Mouse (Mus musculus): ENCODE data around the gene Adap1. TPM values are rescaled to one million over a fixed set of nuclear protein-coding genes. Genes with fewer than 3 reads are reported as not detected.
A peak's percentile ranks its signal among the peaks of the same experiment; 100 is the strongest.

Gene Adap1
- polyA plus RNA-seq, 1 experiment from 2014 or later = 13.8 TPM

GRCm38 (mm10) chr5:139371118-139371517 lies 45.7 kb upstream of the Adap1 start:
- Histone ChIP-seq H3K9me3 (ENCODE audit: control insufficient read depth, low read length) (no peaks in the 10 kb centered on the region), H3K4me2 (replicated peaks; ENCODE audit: low read depth) (peak overlapping the region; percentile 80), H3K9ac (ENCODE audit: low read length) (peak overlapping the region; percentile 87), H3K36me3 (ENCODE audit: control insufficient read depth, insufficient read depth, low read length) (no peaks in the 10 kb centered on the region), H3K27ac (replicated peaks) (peak overlapping the region; percentile 84; the same call in 1 of the 2 replicates), H3K4me1 (replicated peaks; ENCODE audit: control insufficient read depth, insufficient read depth) (peaks cover 3% of the 10 kb centered on the region), H3K4me3 (ENCODE audit: low read depth, low read length) (peak overlapping the region; percentile 57), H3K27me3 (ENCODE audit: control insufficient read depth, insufficient read depth, low read length) (no peaks in the 10 kb centered on the region)
- DNase-seq (ENCODE audit: low spot score) = no peak
- 67% methylated on average over 5 of the region's 5 CpGs for WGBS
- TF ChIP-seq EP300 (optimal IDR thresholded peaks at IDR 0.05) (no peak), CTCF (IDR thresholded peaks at IDR 0.05; ENCODE audit: low read depth) (no peak)
- no peak for ATAC-seq (ENCODE audit: low FRiP score, low TSS enrichment)

- Histone ChIP-seq H3K27ac (replicated peaks) (no peak overlapping the region), H3K4me1 (replicated peaks; ENCODE audit: control insufficient read depth, insufficient read depth) (peaks cover 3% of the 10 kb centered on the region), H3K27me3 (ENCODE audit: control insufficient read depth, insufficient read depth, low read length) (no peaks in the 10 kb centered on the region), H3K9me3 (ENCODE audit: control insufficient read depth, low read length) (no peaks in the 10 kb centered on the region), H3K36me3 (ENCODE audit: control insufficient read depth, insufficient read depth, low read length) (no peaks in the 10 kb centered on the region), H3K4me2 (replicated peaks; ENCODE audit: low read depth) (no peak overlapping the region), H3K9ac (ENCODE audit: low read length) (no peak overlapping the region), H3K4me3 (ENCODE audit: low read depth, low read length) (no peak overlapping the region)
- TF ChIP-seq EP300 (optimal IDR thresholded peaks at IDR 0.05) (no peak), CTCF (IDR thresholded peaks at IDR 0.05; ENCODE audit: low read depth) (no peak)
- WGBS = 91% methylated on average over 6 of the region's 6 CpGs
- DNase-seq (ENCODE audit: low spot score) = no peak
- ATAC-seq (ENCODE audit: low FRiP score, low TSS enrichment) = no peak
Measured at GRCm38 (mm10) chr5:139370336-139370735, 44.9 kb upstream of the Adap1 start.

- Histone ChIP-seq H3K9ac (ENCODE audit: low read length) (no peak overlapping the region), H3K27me3 (ENCODE audit: control insufficient read depth, insufficient read depth, low read length) (no peaks in the 10 kb centered on the region), H3K4me1 (replicated peaks; ENCODE audit: control insufficient read depth, insufficient read depth) (peaks cover 3% of the 10 kb centered on the region), H3K27ac (replicated peaks) (no peak overlapping the region), H3K4me3 (ENCODE audit: low read depth, low read length) (no peak overlapping the region), H3K9me3 (ENCODE audit: control insufficient read depth, low read length) (no peaks in the 10 kb centered on the region), H3K4me2 (replicated peaks; ENCODE audit: low read depth) (no peak overlapping the region), H3K36me3 (ENCODE audit: control insufficient read depth, insufficient read depth, low read length) (no peaks in the 10 kb centered on the region)
- TF ChIP-seq EP300 (optimal IDR thresholded peaks at IDR 0.05) = no peak
- TF ChIP-seq CTCF (IDR thresholded peaks at IDR 0.05; ENCODE audit: low read depth) = no peak
- WGBS = 82% methylated on average over 11 of the region's 11 CpGs
- no peak for ATAC-seq (ENCODE audit: low FRiP score, low TSS enrichment)
- no peak for DNase-seq (ENCODE audit: low spot score)
Measured at GRCm38 (mm10) chr5:139368638-139369320, 43.4 kb upstream of the Adap1 start.

GRCm38 (mm10) chr5:139367884-139368458 lies 42.5 kb upstream of the Adap1 start:
- TF ChIP-seq EP300 (optimal IDR thresholded peaks at IDR 0.05) (no peak), CTCF (IDR thresholded peaks at IDR 0.05; ENCODE audit: low read depth) (no peak)
- Histone ChIP-seq H3K9ac (ENCODE audit: low read length) (no peak overlapping the region), H3K27ac (replicated peaks) (no peak overlapping the region), H3K4me3 (ENCODE audit: low read depth, low read length) (no peak overlapping the region), H3K27me3 (ENCODE audit: control insufficient read depth, insufficient read depth, low read length) (no peaks in the 10 kb centered on the region), H3K9me3 (ENCODE audit: control insufficient read depth, low read length) (no peaks in the 10 kb centered on the region), H3K36me3 (ENCODE audit: control insufficient read depth, insufficient read depth, low read length) (no peaks in the 10 kb centered on the region), H3K4me1 (replicated peaks; ENCODE audit: control insufficient read depth, insufficient read depth) (peaks cover 3% of the 10 kb centered on the region), H3K4me2 (replicated peaks; ENCODE audit: low read depth) (no peak overlapping the region)
- no peak for DNase-seq (ENCODE audit: low spot score)
- WGBS = 72% methylated on average over 4 of the region's 4 CpGs
- ATAC-seq (ENCODE audit: low FRiP score, low TSS enrichment) = no peak

GRCm38 (mm10) chr5:139366484-139366883 lies 41.1 kb upstream of the Adap1 start:
- H3K4me2 ChIP-seq (replicated peaks; ENCODE audit: low read depth) = no peak overlapping the region
- ATAC-seq (ENCODE audit: low FRiP score, low TSS enrichment) (no peak), DNase-seq (ENCODE audit: low spot score) (no peak)
- 77% methylated on average over 11 of the region's 11 CpGs for WGBS
- H3K27me3 ChIP-seq (ENCODE audit: control insufficient read depth, insufficient read depth, low read length) = no peaks in the 10 kb centered on the region
- H3K27ac ChIP-seq (replicated peaks) = no peak overlapping the region
- H3K9me3 ChIP-seq (ENCODE audit: control insufficient read depth, low read length) = no peaks in the 10 kb centered on the region
- H3K9ac ChIP-seq (ENCODE audit: low read length) = no peak overlapping the region
- no peaks in the 10 kb centered on the region for H3K36me3 ChIP-seq (ENCODE audit: control insufficient read depth, insufficient read depth, low read length)
- TF ChIP-seq CTCF (IDR thresholded peaks at IDR 0.05; ENCODE audit: low read depth) (no peak), EP300 (optimal IDR thresholded peaks at IDR 0.05) (no peak)
- peaks cover 2% of the 10 kb centered on the region for H3K4me1 ChIP-seq (replicated peaks; ENCODE audit: control insufficient read depth, insufficient read depth)
- H3K4me3 ChIP-seq (ENCODE audit: low read depth, low read length) = no peak overlapping the region

GRCm38 (mm10) chr5:139365827-139366226 lies 40.4 kb upstream of the Adap1 start:
- Histone ChIP-seq H3K9me3 (ENCODE audit: control insufficient read depth, low read length) (no peaks in the 10 kb centered on the region), H3K4me3 (ENCODE audit: low read depth, low read length) (no peak overlapping the region), H3K27me3 (ENCODE audit: control insufficient read depth, insufficient read depth, low read length) (no peaks in the 10 kb centered on the region), H3K27ac (replicated peaks) (no peak overlapping the region), H3K36me3 (ENCODE audit: control insufficient read depth, insufficient read depth, low read length) (no peaks in the 10 kb centered on the region), H3K4me2 (replicated peaks; ENCODE audit: low read depth) (no peak overlapping the region), H3K9ac (ENCODE audit: low read length) (no peak overlapping the region), H3K4me1 (replicated peaks; ENCODE audit: control insufficient read depth, insufficient read depth) (no peaks in the 10 kb centered on the region; the same call in 1 of the 2 replicates)
- no peak for DNase-seq (ENCODE audit: low spot score)
- 63% methylated on average over 1 of the region's 1 CpGs for WGBS
- no peak for TF ChIP-seq EP300 (optimal IDR thresholded peaks at IDR 0.05)
- no peak for TF ChIP-seq CTCF (IDR thresholded peaks at IDR 0.05; ENCODE audit: low read depth)
- no peak for ATAC-seq (ENCODE audit: low FRiP score, low TSS enrichment)

Data from stomach, postnatal 0 days (tissue).